Mouse (Mus musculus) limb, embryonic 10.5 days (tissue): ENCODE results near the gene D430041D05Rik. TPM values are rescaled to one million over a fixed set of nuclear protein-coding genes. Genes with fewer than 3 reads are reported as not detected.
A peak's percentile ranks its signal among the peaks of the same experiment; 100 is the strongest.

Source experiments
- DNase-seq: peaks from one replicate; pipeline ENCODE4 v3.0.0-alpha.2; 2017; ENCODE audit warnings: low spot score
- H3K27ac ChIP-seq: fragments of 300-500 bp; sonication (generic); 2 replicates; pipeline ENCODE4 v1.5.1; 2016; ENCODE audit warnings: mild to moderate bottlenecking
- H3K27me3 ChIP-seq: fragments of 300-500 bp; sonication (generic); 2 replicates; pipeline ENCODE4 v1.6.1; 2016; ENCODE audit warnings: low read depth, mild to moderate bottlenecking; ENCODE audit not compliant: poor library complexity, severe bottlenecking
- H3K36me3 ChIP-seq: fragments of 300-500 bp; sonication (generic); 2 replicates; pipeline ENCODE4 v1.6.1; 2016; ENCODE audit warnings: mild to moderate bottlenecking, moderate library complexity
- H3K4me1 ChIP-seq: fragments of 300-500 bp; sonication (generic); 2 replicates; pipeline ENCODE4 v1.6.1; 2016
- H3K4me3 ChIP-seq: fragments of 300-500 bp; sonication (generic); 2 replicates; pipeline ENCODE4 v1.5.1; 2016; ENCODE audit warnings: mild to moderate bottlenecking, moderate library complexity
- H3K9me3 ChIP-seq: fragments of 300-500 bp; sonication (generic); replicated peaks from 2 replicates; pipeline ENCODE4 v1.6.1; 2016; ENCODE audit warnings: mild to moderate bottlenecking
- WGBS: fragments of 180-500 bp; shearing (Covaris S2); methylation state at CpG from one replicate; pipeline ENCODE4 v1.1.7; 2016; 5-methylcytosine and 5-hydroxymethylcytosine counted together
- polyA plus RNA-seq: library from polyadenylated mRNA; unstranded; fragments of >200 nt; fragmentation: Nextera tagmentation; extraction: Ambion mirVana; gene quantifications from 2 replicates; pipeline ENCODE4 v1.2.1, GENCODE M21; 2016

D430041D05Rik gene
- polyA plus RNA-seq, 1 experiment from 2014 or later = 0.81 TPM

GRCm38 (mm10) chr2:104144004-104144403 is 266.8 kb downstream of the D430041D05Rik start:
- Histone ChIP-seq H3K27me3 (no peaks in the 10 kb centered on the region), H3K9me3 (no peaks in the 10 kb centered on the region), H3K4me3 (no peak overlapping the region), H3K36me3 (no peaks in the 10 kb centered on the region), H3K27ac (no peak overlapping the region), H3K4me1 (peaks cover 10% of the 10 kb centered on the region)
- no peak for DNase-seq
- WGBS = 92% methylated on average over 12 of the region's 12 CpGs

GRCm38 (mm10) chr2:104142140-104142539 is 268.7 kb downstream of the D430041D05Rik start:
- DNase-seq = no peak

GRCm38 (mm10) chr2:104135920-104136319 is 274.9 kb downstream of the D430041D05Rik start:
- H3K4me1 ChIP-seq = peaks cover 8% of the 10 kb centered on the region
- WGBS = 68% methylated on average over 2 of the region's 2 CpGs
- H3K36me3 ChIP-seq = no peaks in the 10 kb centered on the region
- no peaks in the 10 kb centered on the region for H3K9me3 ChIP-seq
- H3K4me3 ChIP-seq = no peak overlapping the region
- H3K27me3 ChIP-seq = no peaks in the 10 kb centered on the region
- H3K27ac ChIP-seq = no peak overlapping the region
- DNase-seq = no peak

More at GRCm38 (mm10) chr2:104142140-104142539, 268.7 kb downstream of the D430041D05Rik start:
- H3K36me3 ChIP-seq = no peaks in the 10 kb centered on the region
- no peak overlapping the region for H3K4me3 ChIP-seq
- no peaks in the 10 kb centered on the region for H3K27me3 ChIP-seq
- no peak overlapping the region for H3K27ac ChIP-seq
- H3K9me3 ChIP-seq = no peaks in the 10 kb centered on the region
- no peaks in the 10 kb centered on the region for H3K4me1 ChIP-seq
- WGBS = 92% methylated on average over 8 of the region's 8 CpGs

- no peak overlapping the region for H3K4me3 ChIP-seq
- no peaks in the 10 kb centered on the region for H3K36me3 ChIP-seq
- H3K9me3 ChIP-seq = no peaks in the 10 kb centered on the region
- H3K27me3 ChIP-seq = no peaks in the 10 kb centered on the region
- WGBS = 49% methylated on average over 8 of the region's 8 CpGs
- H3K27ac ChIP-seq = no peak overlapping the region
- peaks cover 8% of the 10 kb centered on the region for H3K4me1 ChIP-seq
- DNase-seq = peak; percentile 68
Measured at GRCm38 (mm10) chr2:104134150-104135056, 276.4 kb downstream of the D430041D05Rik start.

GRCm38 (mm10) chr2:104133042-104133810 is 277.6 kb downstream of the D430041D05Rik start:
- no peak for DNase-seq
- H3K4me3 ChIP-seq = no peak overlapping the region
- no peaks in the 10 kb centered on the region for H3K9me3 ChIP-seq
- no peaks in the 10 kb centered on the region for H3K36me3 ChIP-seq
- no peak overlapping the region for H3K27ac ChIP-seq
- no peaks in the 10 kb centered on the region for H3K27me3 ChIP-seq
- H3K4me1 ChIP-seq = peaks cover 8% of the 10 kb centered on the region
- 38% methylated on average over 12 of the region's 12 CpGs for WGBS

GRCm38 (mm10) chr2:104132266-104132859 is 278.4 kb downstream of the D430041D05Rik start:
- peaks cover 8% of the 10 kb centered on the region for H3K4me1 ChIP-seq
- no peaks in the 10 kb centered on the region for H3K36me3 ChIP-seq
- 0 out of 2 replicates have a peak, but pooled peaks cover 2% of the 10 kb centered on the region for H3K27me3 ChIP-seq
- WGBS = 80% methylated on average over 7 of the region's 7 CpGs
- H3K27ac ChIP-seq = no peak overlapping the region
- H3K9me3 ChIP-seq = no peaks in the 10 kb centered on the region
- DNase-seq = no peak
- no peak overlapping the region for H3K4me3 ChIP-seq

GRCm38 (mm10) chr2:104130969-104131368 is 279.8 kb downstream of the D430041D05Rik start:
- Histone ChIP-seq H3K27me3 (peaks cover 16% of the 10 kb centered on the region; the same call in 1 of the 2 replicates), H3K4me3 (no peak overlapping the region), H3K27ac (no peak overlapping the region), H3K9me3 (no peaks in the 10 kb centered on the region), H3K4me1 (peaks cover 8% of the 10 kb centered on the region), H3K36me3 (no peaks in the 10 kb centered on the region)
- peak; percentile 62 for DNase-seq
- 69% methylated on average over 3 of the region's 3 CpGs for WGBS

GRCm38 (mm10) chr2:104130165-104130564 is 280.6 kb downstream of the D430041D05Rik start:
- H3K4me1 ChIP-seq = peaks cover 8% of the 10 kb centered on the region
- peaks cover 24% of the 10 kb centered on the region; the same call in 1 of the 2 replicates for H3K27me3 ChIP-seq
- H3K4me3 ChIP-seq = no peak overlapping the region
- no peaks in the 10 kb centered on the region for H3K9me3 ChIP-seq
- no peaks in the 10 kb centered on the region for H3K36me3 ChIP-seq
- 87% methylated on average over 6 of the region's 6 CpGs for WGBS
- no peak overlapping the region for H3K27ac ChIP-seq
- no peak for DNase-seq

- no peak overlapping the region for H3K4me3 ChIP-seq
- H3K27ac ChIP-seq = no peak overlapping the region
- peaks cover 8% of the 10 kb centered on the region for H3K4me1 ChIP-seq
- DNase-seq = no peak
- no peaks in the 10 kb centered on the region for H3K9me3 ChIP-seq
- peaks cover 34% of the 10 kb centered on the region for H3K27me3 ChIP-seq
- WGBS = 88% methylated on average over 13 of the region's 13 CpGs
- no peaks in the 10 kb centered on the region for H3K36me3 ChIP-seq
Measured at GRCm38 (mm10) chr2:104128803-104129531, 281.8 kb downstream of the D430041D05Rik start.

GRCm38 (mm10) chr2:104124071-104124470 is 286.7 kb downstream of the D430041D05Rik start:
- H3K4me1 ChIP-seq = peaks cover 21% of the 10 kb centered on the region
- H3K9me3 ChIP-seq = no peaks in the 10 kb centered on the region
- no peak overlapping the region for H3K27ac ChIP-seq
- no peak overlapping the region for H3K4me3 ChIP-seq
- no peaks in the 10 kb centered on the region for H3K36me3 ChIP-seq
- WGBS = 76% methylated on average over 5 of the region's 5 CpGs
- no peak for DNase-seq
- H3K27me3 ChIP-seq = peaks cover 43% of the 10 kb centered on the region

- H3K27ac ChIP-seq = peak overlapping the region; percentile 83; the same call in 1 of the 2 replicates
- H3K9me3 ChIP-seq = no peaks in the 10 kb centered on the region
- H3K36me3 ChIP-seq = no peaks in the 10 kb centered on the region
- no peak for DNase-seq
- 38% methylated on average over 3 of the region's 3 CpGs for WGBS
- H3K27me3 ChIP-seq = peaks cover 43% of the 10 kb centered on the region
- peak overlapping the region; percentile 71 for H3K4me3 ChIP-seq
- H3K4me1 ChIP-seq = peaks cover 21% of the 10 kb centered on the region
Measured at GRCm38 (mm10) chr2:104123540-104123939, 287.3 kb downstream of the D430041D05Rik start.
